Mouse (Mus musculus) MN1 (cell line): Measurements from ENCODE around the gene Ino80.
A peak's percentile ranks its signal among the peaks of the same experiment; 100 is the strongest.

Source experiments
- DNase-seq: peaks from one replicate; pipeline ENCODE4 v3.0.0-alpha.2; 2016; ENCODE audit warnings: low spot score

The Ino80 gene

DNA sequence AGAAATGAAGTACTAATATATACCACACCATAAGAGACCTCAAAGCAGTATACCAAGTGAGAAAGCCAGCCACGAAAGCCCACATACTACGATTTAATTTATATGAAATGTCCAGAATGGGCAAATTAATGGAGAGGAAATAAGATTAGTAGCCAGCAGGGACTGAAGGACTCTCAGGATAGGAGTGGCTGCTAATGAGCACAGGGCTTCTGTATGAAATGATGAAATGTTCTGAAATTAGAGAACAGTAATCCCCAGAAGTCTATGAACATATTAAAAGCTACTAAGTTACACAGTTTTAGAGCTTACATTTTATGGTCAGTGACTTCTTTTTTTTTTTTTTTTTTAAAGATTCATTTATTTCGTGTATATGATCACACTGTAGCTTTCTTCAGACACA, 22.9 kb downstream of the Ino80 start:
- DNase-seq: peak; percentile 72

DNA sequence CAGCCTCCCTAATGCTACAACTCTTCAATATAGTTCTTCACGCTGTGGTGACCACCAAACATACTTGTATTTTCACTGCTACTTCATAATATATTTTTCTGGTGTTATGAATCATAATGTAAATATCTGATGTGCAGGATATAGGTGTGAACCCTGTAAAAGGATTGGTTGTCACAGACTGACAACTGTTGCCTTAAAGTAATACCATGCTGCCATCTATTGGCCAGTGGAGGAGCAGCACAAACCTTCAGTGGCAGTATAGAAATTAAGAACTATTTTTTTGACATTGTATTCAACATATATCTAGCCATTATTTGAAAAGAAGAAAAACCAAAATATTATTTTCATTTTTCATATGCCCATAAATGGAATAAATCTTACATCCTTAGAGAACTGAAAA, 40.5 kb downstream of the Ino80 start:
- peak; percentile 60 for DNase-seq

DNA sequence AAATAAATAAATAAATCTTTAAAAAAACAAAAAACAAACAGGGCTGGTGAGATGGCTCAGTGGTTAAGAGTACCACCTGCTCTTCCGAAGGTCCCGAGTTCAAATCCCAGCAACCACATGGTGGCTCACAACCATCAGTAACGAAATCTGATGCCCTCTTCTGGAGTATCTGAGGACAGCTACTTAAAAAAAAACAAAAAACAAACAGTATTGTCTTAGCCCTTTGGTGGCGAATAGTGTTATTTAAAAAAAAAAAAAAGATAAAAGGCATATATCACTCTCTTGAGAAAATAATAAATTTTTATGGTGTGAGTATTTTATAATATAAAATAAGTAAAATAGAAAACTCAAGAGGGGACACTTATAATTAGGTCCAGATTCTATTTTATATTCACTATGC, 41.0 kb downstream of the Ino80 start:
- no peak for DNase-seq

DNA sequence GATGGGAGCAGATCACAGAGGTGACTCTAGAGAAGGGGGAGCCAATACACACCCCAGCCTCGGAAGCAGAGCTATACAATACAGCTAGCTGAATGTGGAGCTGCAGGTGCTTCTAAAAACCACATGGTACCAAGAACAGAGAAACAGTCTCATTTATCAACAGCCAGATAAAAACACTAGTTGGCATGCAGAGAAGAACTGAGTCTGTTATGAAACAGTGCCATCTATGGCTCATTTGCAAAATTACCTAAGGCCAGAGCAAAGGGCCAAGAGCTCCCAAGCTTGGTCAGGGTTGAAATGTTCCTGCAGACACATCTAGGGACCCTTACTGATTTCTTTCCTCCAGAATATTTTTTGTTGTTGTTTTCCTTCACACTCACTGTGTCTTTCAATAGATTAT, 63.7 kb downstream of the Ino80 start:
- DNase-seq: peak; percentile 69

DNA sequence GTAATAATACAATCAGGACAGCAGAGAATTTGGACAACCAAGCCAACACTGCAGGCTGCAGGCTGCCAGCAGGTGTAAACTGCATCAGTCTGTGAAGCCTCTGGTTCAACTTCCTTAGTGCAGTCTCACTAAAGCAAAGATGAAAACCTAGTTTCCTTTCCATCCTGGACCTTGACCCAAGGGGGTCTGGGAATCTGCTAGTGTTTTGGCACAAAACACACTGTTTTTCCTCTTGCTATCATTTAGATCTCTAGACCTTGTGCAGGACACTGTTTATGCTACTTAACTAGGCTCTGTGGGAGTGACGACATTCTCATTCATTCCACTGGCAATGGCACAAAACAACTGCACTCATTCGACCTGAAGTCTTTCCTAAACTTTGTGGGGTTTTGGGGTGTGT, 65.8 kb downstream of the Ino80 start:
- no peak for DNase-seq

DNA sequence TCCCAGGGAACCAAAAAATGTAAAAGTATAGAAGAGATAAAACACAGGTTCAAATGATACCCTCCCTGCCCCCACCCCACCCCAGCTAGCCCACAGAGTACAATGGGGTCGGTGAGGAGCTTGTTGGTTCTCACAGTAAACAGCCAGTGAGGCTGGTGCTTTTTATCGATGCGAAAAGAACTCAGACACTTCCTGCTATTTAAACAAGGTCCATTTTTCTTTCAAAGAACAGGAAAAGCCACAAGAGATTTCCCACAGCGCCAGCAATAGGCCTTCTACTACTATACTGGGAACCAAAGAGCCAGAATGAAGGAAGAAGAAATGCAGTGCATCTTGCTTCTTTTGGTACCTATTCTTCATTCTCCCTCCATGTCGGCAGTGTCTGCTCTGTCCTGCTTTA, 66.5 kb downstream of the Ino80 start:
- no peak for DNase-seq

DNA sequence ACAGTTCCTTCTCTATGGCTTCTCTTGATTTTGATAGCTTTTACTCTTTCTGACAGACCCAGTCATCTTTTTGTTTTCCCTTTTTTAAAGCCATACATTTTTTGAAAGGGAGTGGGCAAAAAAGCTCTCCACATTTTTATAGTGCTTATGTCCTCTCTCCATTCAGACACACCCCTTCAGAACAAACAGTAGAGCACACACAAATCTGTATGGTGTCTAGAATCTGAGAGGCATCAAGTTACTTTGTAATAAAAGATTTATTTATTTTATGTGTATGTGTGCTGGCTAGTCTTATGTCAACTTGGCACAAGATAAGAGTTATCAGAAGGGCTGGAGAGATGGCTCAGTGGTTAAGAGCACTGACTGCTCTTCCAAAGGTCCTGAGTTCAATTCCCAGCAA, 68.8 kb downstream of the Ino80 start:
- no peak for DNase-seq

DNA sequence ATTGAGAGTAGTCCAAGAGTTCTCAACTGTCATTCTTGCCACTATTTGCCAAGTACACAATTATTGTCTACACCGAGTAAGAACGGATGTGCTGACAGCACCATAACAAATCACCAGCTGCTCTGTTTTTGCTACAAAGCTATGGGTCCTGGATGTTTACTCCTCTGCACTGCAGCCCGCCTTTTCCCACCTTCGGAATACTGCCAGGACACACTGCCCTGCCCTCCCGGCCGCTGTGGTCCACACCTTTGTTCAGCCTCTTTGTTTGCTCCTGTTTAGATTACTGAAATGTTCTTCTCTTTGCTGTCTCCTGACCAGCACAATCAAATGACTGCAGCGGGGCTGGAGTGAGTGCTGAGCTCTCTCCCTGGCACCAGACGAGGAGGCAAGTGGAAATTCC, 69.2 kb downstream of the Ino80 start:
- no peak for DNase-seq

DNA sequence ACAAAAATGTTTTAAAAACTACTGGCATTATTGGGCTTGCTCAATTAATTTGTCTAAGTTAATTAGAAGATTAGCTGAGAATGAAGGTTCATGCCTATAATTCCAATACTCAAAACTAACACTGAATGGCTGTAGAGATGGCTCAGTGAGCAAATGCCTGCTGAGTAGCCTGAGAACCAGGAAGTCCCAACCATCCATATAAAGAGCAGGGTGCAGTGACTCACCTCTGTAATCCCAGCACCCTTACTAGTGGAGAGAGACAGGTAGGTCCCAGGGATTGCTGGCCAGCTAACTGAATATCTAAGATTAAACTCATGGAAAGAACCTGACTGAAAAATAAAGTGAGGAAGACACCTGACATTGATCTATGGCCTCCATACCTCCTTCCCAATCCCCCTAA, 78.2 kb downstream of the Ino80 start:
- DNase-seq: no peak

DNA sequence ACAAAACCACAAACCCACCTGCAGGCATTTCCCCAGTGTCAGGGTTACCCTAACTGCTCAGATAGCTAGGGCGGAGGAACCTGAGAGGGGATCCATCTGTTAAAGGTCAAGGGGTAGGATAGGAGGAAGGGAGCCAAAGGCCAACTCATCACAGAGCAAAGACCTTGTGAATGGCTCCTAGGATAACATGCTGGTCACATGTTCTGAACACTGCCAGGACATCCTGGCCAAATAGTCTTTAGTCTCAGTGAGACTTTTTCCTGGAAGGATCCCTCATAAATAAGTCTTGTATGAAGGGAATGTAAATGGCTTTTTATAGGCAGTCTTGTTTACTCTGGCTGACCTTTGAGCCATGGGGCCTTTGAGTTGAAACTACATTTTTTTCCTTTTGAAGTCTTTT, 78.8 kb downstream of the Ino80 start:
- DNase-seq: no peak

DNA sequence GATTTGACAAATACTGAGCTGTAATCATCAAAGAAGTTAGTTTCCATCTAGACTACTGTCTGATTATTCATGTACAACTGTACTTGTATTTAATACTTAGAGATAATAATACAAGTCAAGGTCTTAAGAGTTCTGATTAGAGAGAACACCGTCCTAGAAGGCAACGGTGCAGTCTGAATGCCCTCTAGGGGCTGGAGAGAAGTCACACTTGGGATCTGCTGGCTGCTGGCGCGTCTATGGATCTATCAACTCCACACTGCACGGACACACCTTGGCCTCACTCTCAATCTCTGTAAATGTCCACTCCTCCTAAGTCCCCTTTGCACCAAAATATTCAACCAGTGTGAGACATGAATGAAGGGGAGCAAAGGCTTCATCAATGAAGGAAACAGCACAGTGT, 79.2 kb downstream of the Ino80 start:
- no peak for DNase-seq

DNA sequence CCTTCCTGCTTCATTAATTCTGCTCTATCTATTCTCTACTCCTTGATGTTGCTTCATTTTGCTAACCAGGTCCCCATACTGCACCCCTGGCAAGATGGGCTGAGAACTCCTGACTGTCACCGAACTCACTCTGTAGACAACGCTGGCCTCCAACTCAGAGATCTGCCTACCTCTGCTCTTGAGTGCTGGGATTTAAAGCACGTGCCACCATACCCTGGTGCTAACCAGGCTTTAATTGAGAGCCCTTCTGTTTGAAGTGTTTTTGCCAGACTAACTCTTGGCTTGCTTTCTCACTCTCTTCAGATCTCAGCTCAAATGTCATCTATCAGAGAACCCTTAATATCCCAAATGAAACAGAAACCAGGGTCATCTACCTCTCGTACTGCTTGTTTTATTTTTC, 87.5 kb downstream of the Ino80 start:
- DNase-seq: no peak

DNA sequence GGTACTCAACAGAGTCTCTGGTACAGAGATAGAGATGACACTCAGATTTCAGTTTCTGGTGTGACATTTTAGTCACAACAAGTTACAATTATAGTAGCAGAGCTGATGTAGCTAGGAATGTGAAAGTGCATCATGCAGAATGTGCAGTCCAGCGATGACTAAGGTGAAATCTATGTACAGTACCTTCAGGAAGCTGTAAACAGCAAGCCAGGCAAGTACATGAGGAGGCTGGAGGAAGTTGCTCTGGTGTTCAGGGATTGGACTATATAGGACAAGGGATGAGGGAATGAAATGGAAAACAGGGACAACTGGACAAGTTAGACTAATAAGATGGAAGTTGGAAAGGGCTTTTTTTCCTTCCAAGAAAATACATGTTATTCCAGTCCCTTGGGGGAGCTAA, 89.2 kb downstream of the Ino80 start:
- no peak for DNase-seq

DNA sequence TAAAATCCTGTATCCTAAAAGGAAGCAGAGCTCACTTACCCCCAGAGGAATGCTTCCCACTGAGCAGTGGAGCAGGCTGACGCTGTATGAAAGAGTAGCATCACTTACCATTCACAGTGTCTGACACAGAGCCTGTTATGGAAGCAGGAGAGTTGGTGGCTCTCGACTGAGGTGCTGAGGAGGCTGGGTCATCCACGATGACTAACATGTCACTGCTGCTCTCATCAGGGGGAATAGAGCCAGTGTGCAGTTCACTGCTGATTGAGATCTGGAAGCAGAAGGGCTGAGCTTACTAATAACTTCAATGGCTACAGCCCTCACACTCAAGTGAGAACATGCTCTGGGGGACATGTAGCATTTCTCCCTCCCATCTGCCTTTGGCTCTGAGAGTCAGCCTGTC, 98.0 kb downstream of the Ino80 start:
- DNase-seq: no peak

DNA sequence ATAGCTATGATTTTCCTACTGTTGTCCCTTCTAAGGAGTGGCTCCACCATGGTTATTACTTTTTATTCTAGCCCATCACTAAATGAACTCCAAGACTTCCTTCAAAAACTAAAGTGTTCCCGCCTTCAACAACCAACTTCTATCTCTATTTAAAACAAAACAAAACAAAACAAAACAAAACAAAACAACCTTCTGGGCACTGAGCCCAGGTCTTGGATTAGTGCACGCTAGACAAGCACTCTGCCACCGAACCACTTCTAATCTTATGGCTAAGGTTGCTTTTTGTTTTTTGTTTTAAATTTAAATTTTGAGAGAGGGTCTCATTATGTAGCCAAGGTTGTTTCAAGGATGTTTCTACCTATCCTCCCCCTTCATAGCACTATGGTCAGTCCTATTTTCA, 99.7 kb downstream of the Ino80 start:
- DNase-seq: no peak

DNA sequence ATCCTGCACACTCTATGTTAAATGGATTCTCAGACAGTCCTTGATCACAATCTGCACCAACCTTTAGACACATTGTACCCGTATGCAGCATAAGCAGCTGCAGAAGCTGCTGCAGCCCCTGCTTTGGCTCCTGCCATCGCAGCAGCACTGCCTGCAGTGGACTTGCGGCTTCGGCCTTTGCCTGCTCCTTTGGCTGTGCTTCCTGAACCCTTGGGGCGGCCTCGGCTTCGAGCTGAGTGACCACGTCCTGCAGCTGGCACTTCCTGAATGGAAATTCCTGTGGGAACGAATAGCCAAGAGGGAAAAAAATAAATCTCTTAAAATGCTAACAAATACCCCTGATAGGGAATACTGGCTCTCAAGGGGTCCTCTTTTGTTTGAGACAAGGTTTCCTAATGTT, 100.2 kb downstream of the Ino80 start:
- no peak for DNase-seq

DNA sequence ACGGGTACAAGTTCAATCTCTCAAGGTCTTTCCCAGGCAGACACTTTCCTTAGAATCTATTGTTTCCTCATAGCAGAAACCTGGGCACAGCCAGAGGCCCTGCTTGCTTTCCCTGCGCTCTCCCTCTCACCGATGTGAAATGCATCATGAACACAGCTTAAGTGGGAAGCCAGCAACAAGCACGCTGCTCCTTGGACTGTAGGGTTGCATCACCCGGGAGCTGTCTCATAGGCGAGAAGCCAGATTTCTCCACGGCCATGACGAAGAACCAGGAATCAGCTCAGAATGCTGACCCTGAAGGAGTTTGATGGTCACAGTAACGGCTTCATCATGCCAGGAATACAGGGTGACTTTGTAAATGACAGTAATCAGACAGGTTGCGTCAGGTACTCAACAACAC, 107.4 kb downstream of the Ino80 start:
- peak; percentile 36 for DNase-seq

DNA sequence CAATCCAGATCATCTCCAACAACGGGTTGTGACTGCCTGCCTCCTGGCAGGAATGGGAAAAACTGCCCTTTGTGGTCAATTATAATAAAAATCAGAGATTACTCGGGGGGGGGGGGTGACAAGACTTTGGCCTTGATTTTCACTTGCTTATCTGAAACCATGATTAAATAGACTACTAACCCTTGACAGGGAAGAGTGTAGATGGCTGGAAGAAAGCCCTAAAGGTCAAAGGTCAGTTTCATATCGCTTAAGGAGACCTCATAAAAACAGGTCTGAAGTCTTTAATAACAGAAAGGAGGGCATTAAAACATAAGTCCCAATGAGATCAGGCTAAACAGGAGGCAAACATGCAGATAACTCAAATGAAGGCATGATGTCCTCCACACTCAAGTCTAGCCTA, 110.1 kb downstream of the Ino80 start:
- DNase-seq: no peak

DNA sequence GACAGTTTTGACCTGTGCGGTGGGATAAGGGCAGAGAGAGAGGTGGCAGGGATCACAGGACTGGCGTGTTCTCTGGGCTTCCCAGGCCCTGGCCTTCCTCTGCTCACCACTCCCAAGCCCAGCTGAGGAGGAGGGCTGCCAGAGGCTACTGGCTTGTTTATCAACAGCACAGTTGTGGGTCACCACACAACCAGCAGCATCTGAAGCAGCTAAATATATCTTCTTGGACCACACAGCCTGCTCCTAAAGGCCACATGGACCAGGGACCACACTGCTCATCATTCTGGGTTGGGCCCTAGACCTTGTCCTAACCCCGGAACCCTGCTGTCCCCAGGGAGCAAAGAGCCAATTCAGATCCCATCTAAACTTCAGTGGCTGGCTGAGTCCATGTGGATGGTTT, 112.5 kb downstream of the Ino80 start:
- DNase-seq: no peak

DNA sequence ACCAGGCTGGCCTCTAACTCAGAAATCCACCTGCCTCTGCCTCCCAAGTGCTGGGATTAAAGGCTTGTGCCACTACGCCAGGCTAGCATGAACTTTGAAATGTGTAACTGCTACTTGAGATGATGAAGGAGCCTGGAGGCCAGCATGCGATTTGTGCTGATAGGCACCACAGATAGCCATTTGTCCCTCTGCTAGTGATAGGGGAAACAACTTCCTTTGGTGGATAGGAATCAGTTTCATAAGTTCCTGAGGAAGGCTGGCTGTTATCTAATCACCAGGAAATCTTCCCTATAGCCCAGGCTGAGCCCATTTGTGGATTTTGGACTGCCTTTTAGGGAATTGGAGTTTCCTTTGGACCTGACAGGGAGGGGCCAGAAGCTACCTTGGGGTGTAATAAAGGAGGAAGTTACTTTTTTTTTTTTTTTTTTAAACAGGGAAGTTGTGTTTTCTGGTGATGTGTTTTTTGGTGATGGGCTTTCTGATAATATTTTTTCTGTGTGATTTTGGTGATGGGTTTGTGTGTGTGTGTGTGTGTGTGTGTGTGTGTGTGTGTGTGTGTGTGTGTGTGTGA, 117.7 kb downstream of the Ino80 start:
- no peak for DNase-seq

DNA sequence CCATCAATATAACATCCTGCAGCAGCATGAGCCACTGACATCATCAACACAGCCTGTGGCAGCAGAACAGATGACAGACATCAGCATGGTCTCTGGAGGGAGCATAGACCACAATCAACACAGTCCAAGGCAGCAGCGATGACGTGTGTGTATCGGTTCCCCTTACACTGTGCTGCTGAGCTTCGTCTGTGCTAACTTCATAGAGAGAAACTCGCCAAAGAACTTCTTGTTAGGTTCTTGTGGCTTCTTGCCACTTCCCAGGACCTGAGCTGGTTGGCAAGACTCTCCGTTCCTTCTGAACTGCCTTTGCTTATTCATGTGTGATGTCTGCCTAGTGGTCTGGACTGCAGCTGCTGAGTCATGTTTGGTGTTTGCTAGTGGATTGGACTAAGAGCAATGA, 119.2 kb downstream of the Ino80 start:
- DNase-seq: no peak

DNA sequence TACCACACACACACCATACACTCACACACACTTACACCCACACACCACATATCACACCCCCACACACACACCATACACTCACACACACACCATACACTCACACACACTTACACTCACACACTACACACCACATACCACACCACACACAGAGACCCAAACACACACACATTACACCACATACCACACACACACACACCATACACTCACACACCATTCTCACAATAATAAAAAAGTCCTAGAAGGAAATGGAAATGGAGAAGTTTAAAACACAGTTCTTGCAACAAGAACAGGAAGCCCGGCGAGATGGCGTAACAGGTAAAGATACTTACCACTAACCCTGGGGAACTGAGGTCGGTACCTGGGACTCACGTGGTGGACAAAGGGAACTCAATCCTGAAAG, 120.7 kb downstream of the Ino80 start:
- DNase-seq: no peak

DNA sequence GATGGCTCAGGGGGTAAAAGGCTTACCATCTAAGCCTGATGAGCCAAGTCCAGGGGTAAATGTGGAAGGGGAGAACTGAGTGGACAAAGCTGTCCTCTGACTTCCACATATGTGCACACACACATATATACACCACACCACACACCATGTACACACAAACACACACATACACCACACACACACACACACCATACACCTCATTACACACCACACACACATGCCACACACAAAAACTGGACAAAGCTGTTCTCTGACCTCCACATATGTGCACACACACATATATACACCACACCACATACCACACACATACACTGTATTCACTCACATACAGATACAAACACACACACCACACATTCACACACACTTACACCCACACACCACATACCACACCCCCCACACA, 121.2 kb downstream of the Ino80 start:
- no peak for DNase-seq

DNA sequence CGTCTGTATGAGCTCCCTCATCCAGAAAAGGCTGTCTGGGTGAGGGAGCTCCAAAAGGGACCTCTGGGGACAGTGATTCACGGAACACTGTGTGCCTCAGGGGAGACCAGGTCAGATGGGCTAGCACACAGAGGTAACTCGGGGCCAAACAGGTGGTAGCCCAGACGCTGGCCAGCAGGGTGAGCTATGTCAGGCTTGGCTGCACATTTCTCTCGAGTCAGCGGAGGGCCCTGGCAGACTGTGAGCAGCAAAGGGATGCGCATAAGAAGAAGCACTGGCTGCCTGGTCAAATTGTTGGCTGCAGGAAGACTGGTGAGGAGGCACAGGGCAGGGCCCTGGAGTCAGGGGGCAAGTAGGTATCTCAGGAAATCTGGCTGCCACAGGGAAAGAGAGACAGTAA, 121.8 kb downstream of the Ino80 start:
- peak; percentile 64 for DNase-seq

DNA sequence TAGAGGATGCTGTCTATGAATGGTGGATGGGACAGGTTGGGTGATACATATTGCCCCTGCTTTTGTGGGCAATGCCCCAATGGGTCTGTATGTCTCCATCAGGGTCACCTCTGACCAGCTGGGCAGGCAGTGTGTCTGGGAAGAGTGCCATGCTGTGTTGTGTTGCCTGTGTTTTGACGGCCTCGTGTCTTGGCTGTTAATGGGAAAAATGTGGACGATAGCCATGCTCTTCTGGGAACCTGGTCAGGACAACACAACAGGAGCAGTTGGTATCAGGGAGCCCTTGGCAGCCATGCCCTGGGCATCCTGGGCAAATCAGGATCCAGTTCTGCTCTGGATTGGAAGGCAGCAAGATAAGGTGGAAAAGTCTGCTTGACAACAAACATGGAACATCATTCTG, 122.4 kb downstream of the Ino80 start:
- DNase-seq: peak; percentile 39
